Mouse (Mus musculus) MEL (cell line): ENCODE data around the gene Ap5z1.

Source experiments
- BHLHE40 ChIP-seq: IDR thresholded peaks from 2 replicates; pipeline ENCODE4 v1.6.1; 2012; ENCODE audit warnings: low read depth, mild to moderate bottlenecking, inconsistent platforms, low read length, improper control_type of control experiment, borderline replicate concordance
- CHD1 ChIP-seq: IDR thresholded peaks from 2 replicates; pipeline ENCODE4 v1.6.1; 2012; ENCODE audit warnings: low read depth, mild to moderate bottlenecking, inconsistent platforms, low read length, improper control_type of control experiment
- CHD2 ChIP-seq: IDR thresholded peaks from 2 replicates; pipeline ENCODE4 v1.6.1; 2011; ENCODE audit warnings: low read length, improper control_type of control experiment
- CTCF ChIP-seq, 3 experiments: IDR thresholded peaks in 2 of 3; conservative IDR thresholded peaks in 1 of 3; 2 replicates each; pipeline ENCODE4 v1.5.1; 2011 to 2012; ENCODE audit warnings: low read length in 3 of 3, low read depth in 2 of 3, mild to moderate bottlenecking in 2 of 3, improper control_type of control experiment in 1 of 3, inconsistent platforms in 1 of 3, mixed read lengths in 1 of 3, moderate library complexity in 1 of 3; ENCODE audit not compliant: control insufficient read depth in 1 of 3, insufficient read depth in 1 of 3, poor library complexity in 1 of 3, severe bottlenecking in 1 of 3
- E2F4 ChIP-seq: IDR thresholded peaks from 2 replicates; pipeline ENCODE4 v1.6.1; 2011; ENCODE audit warnings: low read depth, low read length, improper control_type of control experiment, borderline replicate concordance
- NRF1 ChIP-seq: IDR thresholded peaks from 2 replicates; pipeline ENCODE4 v1.6.1; 2014; ENCODE audit warnings: low read depth, mild to moderate bottlenecking, inconsistent platforms, low read length, improper control_type of control experiment, moderate library complexity; ENCODE audit not compliant: poor library complexity, insufficient read depth, severe bottlenecking
- POLR2A ChIP-seq, 2 experiments: IDR thresholded peaks; 2 replicates each; pipeline ENCODE4 v1.6.1; 2011 to 2012; ENCODE audit warnings: low read length in 2 of 2, mild to moderate bottlenecking in 2 of 2, control low read depth in 1 of 2, improper control_type of control experiment in 1 of 2, low read depth in 1 of 2, moderate library complexity in 1 of 2; ENCODE audit not compliant: control insufficient read depth in 1 of 2, insufficient read depth in 1 of 2, poor library complexity in 1 of 2
- POLR2AphosphoS2 ChIP-seq: IDR thresholded peaks from 2 replicates; pipeline ENCODE4 v1.6.1; 2011; ENCODE audit warnings: low read length, improper control_type of control experiment
- TAL1 ChIP-seq: IDR thresholded peaks from 2 replicates; pipeline ENCODE4 v1.6.1; 2012; ENCODE audit warnings: mild to moderate bottlenecking, inconsistent platforms, low read length, moderate library complexity, mixed read lengths

- TF ChIP-seq CTCF (IDR thresholded peaks at IDR 0.05 in 2 of 3, conservative IDR thresholded peaks at IDR 0.05 in 1 of 3; ENCODE audit: control insufficient read depth in 1 of 3, insufficient read depth in 1 of 3, low read depth in 2 of 3, low read length in 3 of 3, poor library complexity in 1 of 3, severe bottlenecking in 1 of 3) (peak in 2 of 3 experiments; percentile 40 to 46; a peak in 4 of 6 replicates), E2F4 (no peak), TAL1 (no peak), CHD2 (no peak), POLR2A (IDR thresholded peaks at IDR 0.05; ENCODE audit: control insufficient read depth in 1 of 2, insufficient read depth in 1 of 2, low read depth in 1 of 2, low read length in 2 of 2, poor library complexity in 1 of 2) (no peak), NRF1 (no peak), POLR2AphosphoS2 (no peak), CHD1 (no peak), BHLHE40 (no peak)
Observed at GRCm38 (mm10) chr5:142505695-142506423, 42.1 kb downstream of the Ap5z1 start.
